Mouse (Mus musculus): ENCODE measurements around the gene Otub1. TPM values are rescaled to one million over a fixed set of nuclear protein-coding genes. Genes with fewer than 3 reads are reported as not detected.
A peak's percentile ranks its signal among the peaks of the same experiment; 100 is the strongest.

Gene Otub1
- total RNA-seq (2015; ENCODE audit: low replicate concordance) (17.3 and 25.6 TPM in 2 replicates), total RNA-seq (2017; ENCODE audit: low replicate concordance) (8.2 and 10.0 TPM in 2 replicates)

DNA sequence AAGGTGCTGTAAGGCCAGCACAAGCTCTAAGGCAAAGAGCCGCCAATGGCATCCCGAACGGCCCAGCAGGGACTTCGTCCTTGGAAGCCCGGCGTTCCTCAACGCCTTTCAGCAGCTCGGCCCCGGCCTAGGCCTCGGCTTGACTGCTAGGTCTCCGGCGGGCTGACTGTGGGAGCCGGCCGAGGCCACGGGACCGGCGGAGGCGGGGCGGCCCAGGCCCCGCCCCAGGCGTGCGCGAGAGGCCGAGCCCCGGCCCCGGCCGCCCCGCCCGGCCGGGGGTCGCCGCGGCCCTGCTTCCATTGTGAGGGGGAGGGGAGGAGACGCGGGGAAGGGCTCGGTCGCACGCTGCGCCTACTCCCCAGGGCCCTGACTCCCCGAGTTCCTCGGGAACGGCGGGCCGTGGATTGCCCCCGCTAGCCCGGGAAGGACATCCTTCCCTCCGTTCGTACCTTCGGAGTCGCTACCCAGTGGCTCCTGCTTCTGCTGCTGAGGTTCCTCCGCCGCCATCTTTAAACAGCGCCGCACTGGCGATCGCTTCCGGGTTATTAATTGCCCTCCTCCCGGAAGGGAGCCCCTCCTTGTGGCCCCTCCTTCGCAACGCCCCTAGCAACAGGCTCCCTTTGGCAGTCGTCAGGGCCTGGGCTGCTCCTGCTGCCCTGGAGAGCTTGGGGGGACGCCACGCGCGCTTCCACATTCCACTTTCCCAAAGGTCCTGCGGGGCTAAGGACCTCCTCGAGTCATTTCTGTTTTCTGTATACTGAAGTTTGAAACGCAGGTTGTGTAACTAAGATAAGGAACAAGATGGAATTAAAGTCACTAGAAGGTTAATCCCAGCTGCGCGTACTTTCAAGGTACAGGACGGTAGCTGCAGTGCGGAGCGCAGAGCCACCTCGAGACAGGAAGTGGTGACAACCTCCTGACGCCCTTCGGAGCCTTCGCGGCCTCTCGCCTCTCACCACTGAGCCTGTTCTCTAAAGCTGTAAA, at the start of gene Otub1:
Otub1 (minus strand) TSS at position 564 of the 984 bp plus-strand sequence.
- peak; percentile 97 for ATAC-seq (replicated peaks; ENCODE audit: low FRiP score, poor library complexity, severe bottlenecking)

DNA sequence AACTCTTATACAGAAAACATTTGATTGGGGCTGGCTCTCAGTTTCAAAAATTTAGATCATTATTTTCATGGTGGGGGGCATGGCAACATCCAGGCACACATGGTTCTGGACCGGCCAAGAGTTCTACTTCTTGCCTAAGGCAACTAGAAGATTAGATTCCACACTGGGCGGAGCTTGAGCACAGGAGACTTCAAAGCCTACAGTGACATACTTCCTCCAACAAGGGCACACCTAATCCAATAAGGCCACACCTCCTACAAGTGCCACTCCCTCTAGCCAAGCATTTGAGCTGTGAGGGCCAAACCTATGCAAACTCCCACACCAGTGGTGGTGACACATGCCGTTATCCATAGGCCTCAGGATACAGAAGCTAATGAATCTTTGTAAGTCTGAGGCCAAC, 39.9 kb upstream of the Otub1 start:
- 0 out of 2 replicates have a peak, but pooled peaks have one; percentile 35 for ATAC-seq (replicated peaks; ENCODE audit: low FRiP score, poor library complexity, severe bottlenecking)

- peak; percentile 96 for ATAC-seq (replicated peaks; ENCODE audit: low FRiP score, poor library complexity, severe bottlenecking)
Observed at GRCm38 (mm10) chr19:7240782-7241690, 34.9 kb upstream of the Otub1 start, which contains the start of gene Naa40. TSS of gene Naa40 (minus strand) at chr19:7241183.

- peak; percentile 26 for ATAC-seq (replicated peaks; ENCODE audit: low FRiP score, poor library complexity, severe bottlenecking)
Observed at GRCm38 (mm10) chr19:7240291-7240690, 34.2 kb upstream of the Otub1 start.

GRCm38 (mm10) chr19:7239574-7239973, 33.5 kb upstream of the Otub1 start:
- no peak for ATAC-seq (replicated peaks; ENCODE audit: low FRiP score, poor library complexity, severe bottlenecking)

GRCm38 (mm10) chr19:7236742-7237141, 30.6 kb upstream of the Otub1 start:
- no peak for ATAC-seq (replicated peaks; ENCODE audit: low FRiP score, poor library complexity, severe bottlenecking)

DNA sequence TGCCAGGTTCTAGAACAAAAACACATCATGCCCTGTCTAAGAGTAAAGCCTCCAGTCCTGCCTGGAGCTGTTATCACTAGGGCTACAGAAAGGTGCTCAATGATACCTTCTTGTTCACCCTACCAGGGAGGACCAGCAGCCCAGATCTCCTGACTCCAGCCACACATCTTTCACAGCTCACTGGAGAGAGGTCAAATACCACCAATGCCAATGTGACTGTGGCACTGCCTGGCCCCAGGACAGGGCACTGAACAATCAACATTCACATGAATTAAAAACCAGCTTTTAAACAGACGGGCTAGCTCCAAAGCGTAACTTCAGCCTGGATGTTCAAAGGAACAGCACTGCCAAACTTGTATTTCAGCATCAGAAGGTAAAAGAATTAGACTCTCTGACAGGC, 29.9 kb upstream of the Otub1 start:
- ATAC-seq (replicated peaks; ENCODE audit: low FRiP score, poor library complexity, severe bottlenecking), result no peak

DNA sequence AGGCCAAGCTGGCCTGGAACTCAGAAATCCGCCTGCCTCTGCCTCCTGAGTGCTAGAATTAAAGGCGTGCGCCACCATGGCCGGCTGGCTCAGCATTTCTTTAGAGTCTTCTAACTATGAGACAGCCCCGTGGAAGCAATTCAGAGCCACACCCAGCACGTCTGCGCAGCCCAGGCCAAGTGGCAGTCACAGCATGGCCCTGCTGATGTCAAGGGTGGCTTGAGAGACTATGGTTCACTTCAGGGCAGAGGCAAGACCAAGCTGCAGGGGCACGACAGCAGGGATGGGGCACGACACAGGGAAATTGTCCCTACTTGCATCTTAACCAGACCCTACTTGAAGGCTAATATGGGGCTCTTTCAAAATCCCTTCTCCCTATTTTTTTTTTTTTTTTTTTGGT, 29.3 kb upstream of the Otub1 start:
- no peak for ATAC-seq (replicated peaks; ENCODE audit: low FRiP score, poor library complexity, severe bottlenecking)

GRCm38 (mm10) chr19:7234537-7235221, 28.6 kb upstream of the Otub1 start:
- peak; percentile 73 for ATAC-seq (replicated peaks; ENCODE audit: low FRiP score, poor library complexity, severe bottlenecking)

DNA sequence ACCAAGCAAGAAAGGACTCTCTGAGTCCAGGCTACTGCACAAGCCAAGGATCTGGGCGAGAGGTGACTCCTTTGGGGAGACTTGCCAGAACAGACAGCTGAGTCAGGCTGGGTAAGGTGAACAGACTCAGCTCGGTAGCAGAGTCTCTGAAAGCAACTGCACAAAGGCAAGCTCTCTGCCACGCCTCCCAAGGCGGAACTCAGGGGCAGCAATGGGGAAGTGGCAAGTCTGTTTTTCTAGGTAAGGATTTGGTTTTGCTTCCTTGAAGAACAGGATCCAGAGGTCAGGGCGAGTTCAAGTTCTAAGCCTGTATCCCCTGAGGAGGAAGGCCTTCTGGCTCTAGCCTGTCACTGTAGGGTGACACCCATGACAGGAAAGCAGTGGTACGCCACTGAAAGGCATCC, 20.4 kb upstream of the Otub1 start:
- no peak for ATAC-seq (replicated peaks; ENCODE audit: low FRiP score, poor library complexity, severe bottlenecking)

DNA sequence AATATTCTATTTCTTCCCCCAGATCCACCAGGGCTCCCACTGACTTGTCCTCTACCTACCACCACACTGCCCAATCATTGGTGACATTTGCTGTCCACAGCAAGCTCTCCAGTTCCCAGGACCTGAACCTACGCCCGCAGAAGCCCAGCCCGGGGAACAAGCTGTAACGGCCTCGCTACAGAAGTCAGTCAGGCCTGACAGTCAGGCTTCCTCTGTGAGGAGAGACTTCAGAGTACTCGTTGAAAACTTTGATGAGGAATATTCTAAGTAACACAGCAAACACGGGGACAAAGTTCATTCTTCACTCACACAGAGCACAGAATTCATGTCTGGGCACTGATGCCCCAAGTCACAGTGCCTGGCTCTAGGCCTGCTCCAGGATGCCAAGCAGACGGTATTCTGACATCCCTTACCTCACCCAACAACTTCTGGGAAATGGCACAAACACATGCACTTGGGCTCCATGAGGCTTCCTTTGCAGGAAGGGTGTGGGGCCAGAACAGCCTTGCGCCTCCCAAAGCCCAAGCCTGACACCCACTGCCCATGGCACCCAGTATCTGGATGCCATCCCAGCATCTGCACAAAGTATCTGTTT, 19.1 kb upstream of the Otub1 start:
- ATAC-seq (replicated peaks; ENCODE audit: low FRiP score, poor library complexity, severe bottlenecking), result no peak

- ATAC-seq (replicated peaks; ENCODE audit: low FRiP score, poor library complexity, severe bottlenecking), result no peak
Observed at GRCm38 (mm10) chr19:7224253-7224652, 18.1 kb upstream of the Otub1 start.

DNA sequence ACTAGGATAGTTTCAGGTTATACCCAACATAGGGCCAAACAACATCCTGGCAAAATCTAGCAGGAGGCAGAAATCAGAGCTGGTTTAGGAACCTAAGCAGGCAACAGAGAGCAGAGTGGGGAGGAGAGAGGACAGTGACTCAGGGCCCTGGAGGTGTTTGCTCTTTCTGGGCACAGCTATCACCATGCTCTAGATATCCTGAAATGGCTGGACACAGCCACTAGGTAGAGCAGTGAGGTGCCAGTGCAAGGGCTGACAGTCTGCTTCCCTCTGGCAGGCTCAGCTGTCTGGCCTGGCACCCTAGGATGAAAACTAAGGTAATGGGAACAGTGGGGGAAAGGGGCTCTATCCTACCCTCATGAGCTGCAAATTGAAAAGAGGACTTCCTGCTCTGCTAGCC, 17.4 kb upstream of the Otub1 start:
- ATAC-seq (replicated peaks; ENCODE audit: low FRiP score, poor library complexity, severe bottlenecking), result no peak

DNA sequence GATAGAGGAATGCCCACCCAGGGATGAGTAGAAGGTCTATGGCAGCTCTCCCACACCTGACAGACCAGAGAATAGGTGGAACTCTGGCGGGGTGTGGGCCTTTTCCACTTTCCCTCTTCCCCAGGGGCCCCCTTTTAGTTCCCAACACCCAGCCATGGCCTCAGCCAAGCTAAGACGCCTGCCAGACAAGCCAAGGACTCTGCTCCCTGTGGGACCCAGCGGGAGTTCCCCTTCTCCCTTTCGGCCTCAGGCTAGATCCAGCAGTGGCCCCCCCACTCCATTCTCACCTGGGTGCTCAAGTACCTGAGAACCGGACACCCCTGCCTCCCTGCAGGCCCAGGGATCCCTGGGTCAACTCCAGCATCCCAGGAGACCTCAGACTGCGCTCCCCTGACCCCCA, 16.1 kb upstream of the Otub1 start:
- no peak for ATAC-seq (replicated peaks; ENCODE audit: low FRiP score, poor library complexity, severe bottlenecking)

DNA sequence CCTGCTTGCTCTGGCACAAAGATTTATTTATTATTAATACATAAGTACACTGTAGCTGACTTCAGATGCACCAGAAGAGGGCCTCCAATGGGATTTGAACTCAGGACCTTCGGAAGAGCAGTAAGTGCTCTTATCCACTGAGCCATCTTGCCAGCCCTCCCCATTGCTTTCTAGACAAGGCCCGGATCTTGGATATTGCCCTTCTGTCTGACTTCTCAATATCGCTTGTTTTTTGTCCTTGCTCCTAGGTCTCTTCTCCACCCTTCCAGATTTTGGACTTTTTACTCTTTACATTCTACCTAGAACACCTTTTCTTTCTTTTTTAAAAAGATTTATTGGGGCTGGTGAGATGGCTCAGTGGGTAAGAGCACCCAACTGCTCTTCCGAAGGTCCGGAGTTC, 12.6 kb upstream of the Otub1 start:
- no peak for ATAC-seq (replicated peaks; ENCODE audit: low FRiP score, poor library complexity, severe bottlenecking)

- ATAC-seq (replicated peaks; ENCODE audit: low FRiP score, poor library complexity, severe bottlenecking), result peak; percentile 62
Observed at GRCm38 (mm10) chr19:7217926-7218267, 11.8 kb upstream of the Otub1 start.

GRCm38 (mm10) chr19:7217162-7217925, 11.2 kb upstream of the Otub1 start, which contains the start of gene Cox8a:
TSS of gene Cox8a (minus strand) at chr19:7217616.
- ATAC-seq (replicated peaks; ENCODE audit: low FRiP score, poor library complexity, severe bottlenecking), result peak; percentile 99

DNA sequence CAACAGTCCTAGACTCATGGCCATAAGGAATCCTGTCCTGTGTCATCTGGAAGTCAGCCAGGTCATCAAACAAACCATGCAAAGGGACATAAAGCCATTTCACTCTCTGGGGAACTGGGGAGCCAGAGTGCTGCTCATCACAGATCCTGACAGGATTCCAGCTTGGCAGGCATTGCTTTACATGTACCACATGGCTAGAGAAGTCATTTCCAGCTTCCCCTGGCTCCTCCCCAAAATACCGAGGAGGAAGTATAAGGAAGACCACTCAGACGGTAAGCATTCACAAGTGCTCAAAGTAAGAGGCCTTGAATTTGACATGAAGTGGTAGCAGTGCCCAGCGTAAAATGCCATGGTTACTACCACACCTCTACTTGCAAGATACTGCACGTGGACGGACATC, 8.4 kb upstream of the Otub1 start:
- ATAC-seq (replicated peaks; ENCODE audit: low FRiP score, poor library complexity, severe bottlenecking), result no peak

DNA sequence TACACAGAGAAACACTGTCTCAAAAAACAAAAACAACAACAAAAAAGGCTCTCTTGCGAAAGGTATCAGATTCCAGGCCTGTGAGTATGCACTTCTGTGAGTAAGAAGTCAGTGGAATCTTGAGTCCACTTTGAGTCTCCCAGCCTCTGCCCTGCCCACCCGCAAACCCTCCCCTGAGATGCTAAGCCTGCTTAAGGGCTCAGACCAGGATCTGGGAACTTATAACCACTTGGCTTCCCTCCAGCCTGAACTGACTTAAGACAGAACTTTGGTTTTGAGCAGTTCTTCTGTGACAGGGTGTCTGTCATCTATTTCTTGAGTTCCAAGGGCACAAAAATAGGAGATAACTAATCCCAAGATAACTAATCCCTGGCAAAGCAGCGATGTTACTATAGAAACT, 6.9 kb upstream of the Otub1 start:
- no peak for ATAC-seq (replicated peaks; ENCODE audit: low FRiP score, poor library complexity, severe bottlenecking)
